Mouse (Mus musculus) thymus, postnatal 25 days (tissue): ENCODE results near the gene Armh4.
"Not testable (repeated sequence)": the region's sequence is repeated elsewhere in the genome, so short reads cannot be mapped to it uniquely, and the experiment has no call there.

Experiments
- DNase-seq: peaks from one replicate; pipeline ENCODE4 v3.0.0; 2022

Gene Armh4

DNA sequence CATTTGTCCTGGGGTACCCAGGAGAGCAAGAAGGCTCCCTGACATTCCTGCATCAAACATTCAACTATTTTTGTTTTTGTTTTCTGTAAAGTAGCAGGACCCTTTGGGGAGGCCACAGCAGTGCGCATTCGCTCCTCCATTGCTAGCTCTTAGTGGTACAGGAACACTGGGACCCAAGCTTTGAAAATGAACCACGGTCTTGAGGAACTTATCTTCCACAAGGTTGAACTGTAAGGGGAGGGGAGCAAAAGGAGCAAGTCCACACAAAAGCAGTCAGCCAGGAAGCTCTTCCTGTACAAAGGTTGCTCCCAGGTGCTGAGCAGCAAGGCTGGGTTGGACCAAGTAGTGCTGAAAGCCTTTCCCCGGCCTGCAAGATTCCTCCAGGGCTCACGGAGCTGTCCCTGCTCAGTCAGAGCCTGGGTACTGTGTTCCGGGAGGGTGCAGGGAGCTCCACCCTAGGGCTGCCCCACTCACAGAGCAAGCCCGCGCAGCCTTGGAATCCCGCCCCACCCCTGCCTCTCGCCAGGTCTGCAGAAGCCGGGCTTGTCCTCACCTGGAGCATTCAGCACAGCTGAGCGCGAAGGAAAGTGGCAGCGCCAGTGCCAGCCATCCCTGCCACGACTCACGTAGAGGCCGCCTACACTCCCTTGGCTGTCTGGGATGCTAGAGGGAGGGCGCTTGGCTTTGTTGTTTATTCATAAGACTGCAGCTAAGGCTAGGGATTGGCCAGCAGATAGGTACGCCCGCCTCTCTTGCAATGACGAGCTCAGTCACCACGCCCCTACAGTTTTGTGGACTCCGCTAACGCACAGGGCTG lies at the start of gene Armh4:
Armh4 (minus strand) TSS at position 669 of the 817 bp plus-strand sequence.
- no peak for DNase-seq

DNA sequence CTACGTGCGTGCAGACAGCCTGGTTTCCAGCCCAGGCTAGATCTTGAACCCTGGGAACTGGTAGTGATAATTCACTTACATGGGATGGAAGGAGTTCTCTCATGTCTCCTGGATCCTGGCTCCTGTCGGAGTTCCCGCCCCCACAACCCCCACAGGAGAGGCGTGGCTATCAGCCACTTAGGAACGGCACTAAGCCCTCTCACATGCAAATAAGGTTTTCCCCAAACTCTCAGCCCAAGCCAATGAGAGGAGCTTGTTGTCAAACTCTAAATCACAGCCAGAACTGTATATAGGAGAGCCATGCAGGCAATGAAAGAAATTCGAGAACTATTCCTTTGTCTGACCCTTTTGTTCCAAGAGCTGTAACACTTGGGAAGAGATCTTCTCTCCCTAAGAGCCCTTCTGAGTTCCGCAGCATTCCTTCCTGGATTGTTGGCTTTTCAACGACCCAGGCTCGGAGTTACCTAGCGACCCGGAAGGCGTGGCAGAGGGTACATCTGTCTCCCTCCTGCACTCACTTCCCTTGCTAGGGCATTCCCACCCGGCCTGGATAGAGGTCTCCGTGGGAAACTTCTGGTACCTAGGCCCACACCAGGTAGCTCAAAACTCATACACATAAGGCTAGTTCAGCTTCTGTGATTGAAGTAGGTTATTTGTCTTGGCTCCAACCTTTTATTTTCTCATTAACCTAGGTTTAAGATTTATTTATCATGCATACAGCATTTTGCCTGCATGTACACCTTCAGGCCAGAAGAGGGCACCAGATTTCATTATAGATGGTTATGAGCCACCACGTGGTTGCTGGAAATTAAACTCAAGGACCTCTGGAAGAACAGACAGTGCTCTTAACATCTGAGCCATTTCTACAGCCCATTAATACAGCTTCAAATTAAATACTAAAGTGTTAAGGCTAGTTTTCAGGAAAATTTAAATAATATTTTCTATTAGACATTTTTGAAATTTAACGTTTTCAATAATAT lies 46.3 kb upstream of the Armh4 start:
- DNase-seq: no peak

DNA sequence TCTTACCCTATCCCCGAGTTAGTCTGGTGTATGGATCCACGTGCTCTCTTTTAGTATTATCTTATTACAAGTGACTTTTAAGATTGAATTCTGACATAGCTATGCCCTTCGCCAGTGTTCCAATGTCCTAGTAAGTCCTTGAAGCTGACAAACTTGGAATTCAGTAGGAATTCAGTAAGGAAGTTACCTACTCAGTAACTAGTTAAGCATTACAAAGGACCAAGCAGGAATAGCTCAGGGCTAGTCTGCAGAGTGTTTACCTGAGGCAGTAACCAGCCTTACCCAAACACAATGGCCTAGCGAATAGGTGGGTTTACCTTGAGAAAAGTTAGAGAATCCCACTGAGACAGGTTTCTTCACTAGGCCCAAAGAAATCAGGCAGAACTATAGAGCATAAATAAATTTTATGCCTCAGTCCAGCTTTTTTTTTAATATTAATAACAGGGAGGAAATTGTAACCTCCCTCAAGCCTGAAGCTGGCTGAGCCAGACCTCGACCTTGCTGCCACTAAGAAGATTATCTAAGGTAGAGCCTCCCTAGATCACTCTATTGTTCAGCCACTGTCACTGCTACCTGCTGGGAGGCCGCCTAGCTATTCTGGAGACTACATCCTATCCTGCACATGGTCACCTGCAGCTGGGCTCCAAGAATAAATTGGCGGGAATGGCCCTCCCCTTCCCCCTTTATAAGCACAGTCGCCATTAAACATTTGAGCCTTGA lies 36.7 kb upstream of the Armh4 start:
- not testable (repeated sequence) for DNase-seq

DNA sequence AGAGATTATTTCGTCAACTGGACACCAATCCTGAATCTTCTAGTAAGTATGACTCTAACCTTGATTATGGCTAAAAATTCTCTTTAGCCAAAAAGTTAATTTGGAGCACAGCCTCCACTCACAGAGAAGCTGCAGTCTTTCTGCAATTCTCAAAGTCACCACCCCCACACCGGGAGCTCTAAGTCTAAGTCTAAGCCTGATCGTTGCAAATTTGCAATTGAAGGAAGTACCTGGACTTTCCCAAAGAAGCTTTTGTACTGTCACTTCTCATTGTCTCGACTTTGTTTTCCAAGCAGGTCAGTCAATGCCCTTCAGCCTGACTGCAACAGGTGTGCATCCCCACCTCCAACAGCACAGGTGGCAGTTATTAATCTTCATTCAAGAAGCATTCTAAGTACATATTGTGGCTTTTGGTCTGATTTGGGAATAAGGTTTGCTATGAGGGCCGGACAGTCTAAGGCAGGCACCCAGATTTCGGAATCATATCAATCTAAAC lies 35.6 kb upstream of the Armh4 start:
- DNase-seq: not testable (repeated sequence)

DNA sequence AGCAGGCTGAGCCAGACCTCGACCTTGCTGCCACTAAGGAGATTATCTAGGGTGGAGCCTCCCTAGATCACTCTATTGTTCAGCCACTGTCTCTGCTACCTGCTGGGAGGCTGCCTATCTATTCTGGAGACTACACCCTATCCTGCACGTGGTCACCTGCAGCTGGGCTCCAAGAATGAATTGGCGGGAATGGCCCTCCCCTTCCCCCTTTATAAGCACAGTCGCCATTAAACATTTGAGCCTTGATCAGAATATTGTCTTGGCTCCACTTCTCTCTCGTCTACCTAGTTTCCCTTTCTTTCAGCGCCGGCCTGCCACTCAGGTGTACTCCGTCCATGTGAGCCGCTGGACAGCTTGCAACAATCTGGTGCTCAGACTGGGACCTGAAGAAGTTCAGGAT lies 29.8 kb upstream of the Armh4 start:
- DNase-seq: not testable (repeated sequence)

DNA sequence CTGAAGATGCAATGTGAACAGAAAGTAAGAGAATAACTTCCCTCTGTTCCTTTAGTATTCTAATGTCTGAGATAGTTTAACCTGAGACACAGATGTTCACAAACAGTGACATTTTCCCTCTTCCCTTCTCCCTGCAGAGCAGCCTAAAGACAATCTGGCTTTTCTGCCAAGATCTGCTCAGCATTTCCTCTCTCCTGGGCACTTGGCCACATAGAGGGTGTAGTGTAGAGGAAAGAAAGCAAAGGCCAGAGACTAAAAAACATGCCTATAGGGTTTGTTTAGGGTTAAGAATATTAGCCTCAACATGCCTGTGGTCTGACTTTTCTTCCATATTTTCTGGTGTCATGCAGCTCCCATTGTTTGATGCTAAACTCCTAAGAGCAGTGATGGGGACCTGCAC lies 21.9 kb upstream of the Armh4 start:
- DNase-seq: not testable (repeated sequence)

DNA sequence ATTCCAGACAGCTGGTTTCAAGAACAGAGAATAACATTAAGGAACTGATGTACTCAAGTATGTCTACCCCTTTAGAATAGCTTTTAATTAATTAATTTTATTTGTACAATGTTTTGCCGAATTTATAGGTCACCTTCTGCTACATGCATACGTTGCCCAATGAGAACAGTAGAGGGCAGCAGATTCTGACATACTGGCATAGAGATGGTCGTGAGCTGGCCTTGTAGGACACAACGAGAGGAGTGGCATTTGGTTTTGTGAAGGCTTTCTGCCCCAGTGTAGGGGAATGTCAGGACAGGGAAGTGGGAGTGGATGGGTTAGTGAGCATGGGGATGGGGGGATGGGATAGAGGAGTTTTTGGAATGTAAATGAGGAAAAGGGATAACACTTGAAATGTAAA lies 18.3 kb upstream of the Armh4 start:
- no peak for DNase-seq

DNA sequence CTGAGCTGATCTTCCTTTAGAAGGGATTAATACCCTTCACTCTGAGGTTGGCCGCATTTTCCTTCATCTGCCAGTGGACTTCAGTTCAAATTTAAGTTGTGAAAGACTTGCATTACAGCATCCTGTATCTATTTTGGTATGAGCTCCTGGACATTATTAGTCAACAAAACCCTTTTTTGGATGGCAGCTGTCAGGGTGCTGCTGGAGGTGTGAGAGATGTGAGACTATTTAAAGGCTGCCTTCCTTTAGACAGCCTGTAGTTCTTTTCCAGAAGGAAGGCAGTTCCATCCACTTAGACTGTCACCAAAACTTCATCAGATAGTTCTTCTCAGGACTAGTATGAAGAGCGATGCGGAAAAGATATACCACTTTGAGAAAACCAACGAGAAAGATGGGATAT lies 10.8 kb upstream of the Armh4 start:
- no peak for DNase-seq

DNA sequence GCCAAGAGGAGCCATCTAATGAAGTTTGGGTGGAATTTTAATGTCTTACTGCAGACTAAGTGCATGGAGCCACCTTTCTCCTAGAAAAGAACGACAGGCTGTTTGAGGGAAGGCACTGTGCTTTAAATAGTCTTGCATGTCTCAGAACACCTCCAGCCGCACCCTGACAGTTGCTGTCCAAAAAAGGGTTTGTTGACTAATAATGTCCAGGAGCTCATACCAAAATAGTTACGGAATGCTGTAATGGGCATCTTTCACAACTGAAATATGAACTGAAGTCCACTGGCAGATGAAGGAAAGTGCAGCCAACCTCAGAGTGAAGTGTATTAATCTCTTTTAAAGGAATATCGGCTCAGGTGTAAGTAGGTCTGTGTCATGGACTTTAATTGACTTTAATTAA lies 7.4 kb upstream of the Armh4 start:
- no peak for DNase-seq

DNA sequence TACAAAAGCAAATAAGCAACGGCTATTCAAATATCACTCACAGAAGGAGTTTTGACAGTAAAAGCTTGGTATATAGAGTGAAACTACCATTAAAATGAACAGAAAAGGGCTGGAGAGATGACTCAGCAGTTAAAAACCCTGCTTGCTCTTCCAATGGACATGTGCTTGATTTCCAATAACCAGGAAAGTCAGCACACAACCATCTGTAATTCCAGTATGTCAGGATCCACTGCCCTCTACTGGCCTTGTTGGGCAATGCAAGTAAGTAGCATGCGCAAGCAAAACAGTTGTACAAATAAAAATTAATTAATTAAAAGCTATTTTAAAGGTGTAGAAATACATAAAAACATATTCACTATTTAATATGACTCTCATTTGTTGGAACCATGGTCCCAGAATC lies 2.6 kb upstream of the Armh4 start:
- DNase-seq: no peak

DNA sequence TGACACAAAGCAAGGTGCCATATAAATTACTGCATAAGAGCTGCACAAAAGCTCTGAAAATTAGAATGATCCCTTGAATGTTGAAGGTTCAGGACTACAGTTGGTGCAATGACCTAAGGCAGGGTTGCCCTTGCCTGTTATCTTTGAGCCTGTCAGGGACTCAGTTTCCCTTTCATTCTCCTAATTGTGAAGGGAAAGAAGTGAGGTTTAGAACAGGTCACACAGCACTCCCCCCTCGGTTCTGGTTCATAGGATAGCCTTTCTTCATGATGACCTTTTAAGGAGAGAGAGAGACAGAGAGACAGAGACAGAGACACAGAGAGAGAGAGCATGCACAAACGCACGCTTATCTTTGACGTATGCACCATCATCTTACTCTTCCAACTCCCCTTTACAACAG lies 683 bp upstream of the Armh4 start:
- no peak for DNase-seq

DNA sequence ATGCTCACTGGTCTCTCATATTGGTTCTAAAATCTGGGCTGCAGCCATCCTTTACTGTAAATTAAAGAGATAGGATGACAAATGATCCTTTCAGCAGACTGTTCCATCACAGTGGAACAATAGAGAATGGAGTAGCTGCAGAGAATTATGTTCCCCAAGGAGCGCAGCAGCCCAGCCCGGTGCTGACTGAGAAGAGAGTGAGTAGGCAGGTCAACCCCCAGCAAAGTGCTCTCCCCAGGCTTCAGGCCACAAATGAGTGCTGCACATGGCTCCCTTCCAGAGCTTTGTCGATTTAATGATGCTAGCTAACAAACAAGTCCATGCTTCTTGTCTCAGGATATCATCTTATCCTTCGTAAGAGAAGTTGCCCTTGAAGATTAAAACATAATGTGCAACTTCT lies 2.8 kb downstream of the Armh4 start:
- DNase-seq: no peak

DNA sequence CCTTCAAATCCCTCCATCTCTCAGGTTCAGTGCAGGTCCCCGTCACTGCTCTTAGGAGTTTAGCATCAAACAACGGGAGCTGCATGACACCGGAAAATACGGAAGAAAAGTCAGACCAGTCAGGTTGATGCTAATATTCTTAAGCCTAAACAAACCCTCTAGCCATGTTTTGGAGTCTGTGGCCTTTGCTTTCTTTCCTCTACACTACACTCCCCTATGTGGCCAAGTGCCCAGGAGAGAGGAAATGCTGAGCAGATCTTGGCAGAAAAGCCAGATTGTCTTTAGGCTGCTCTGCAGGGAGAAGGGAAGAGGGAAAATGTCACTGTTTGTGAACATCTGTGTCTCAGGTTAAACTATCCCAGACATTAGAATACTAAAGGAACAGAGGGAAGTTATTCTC lies 5.6 kb downstream of the Armh4 start:
- DNase-seq: not testable (repeated sequence)

DNA sequence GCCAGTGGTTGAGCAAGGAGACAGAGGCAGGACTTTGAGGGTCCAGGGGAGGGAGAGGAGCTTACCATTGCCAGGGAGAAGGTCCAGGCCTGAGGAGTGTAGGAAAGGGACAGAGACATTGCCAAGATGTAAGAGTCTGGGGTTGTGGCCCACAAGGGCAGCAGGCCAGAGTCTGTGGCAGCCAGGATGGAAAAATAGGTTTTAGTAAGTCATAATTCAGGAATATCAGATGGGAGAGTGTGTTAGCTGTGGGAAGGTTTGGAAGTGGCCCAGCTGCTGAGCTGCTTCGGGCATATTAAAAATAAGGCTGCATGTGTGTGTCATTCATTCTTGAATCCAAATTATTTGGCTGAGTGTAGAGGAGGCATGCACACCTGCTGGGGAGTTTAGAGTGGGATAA lies 11.4 kb downstream of the Armh4 start:
- DNase-seq: no peak

DNA sequence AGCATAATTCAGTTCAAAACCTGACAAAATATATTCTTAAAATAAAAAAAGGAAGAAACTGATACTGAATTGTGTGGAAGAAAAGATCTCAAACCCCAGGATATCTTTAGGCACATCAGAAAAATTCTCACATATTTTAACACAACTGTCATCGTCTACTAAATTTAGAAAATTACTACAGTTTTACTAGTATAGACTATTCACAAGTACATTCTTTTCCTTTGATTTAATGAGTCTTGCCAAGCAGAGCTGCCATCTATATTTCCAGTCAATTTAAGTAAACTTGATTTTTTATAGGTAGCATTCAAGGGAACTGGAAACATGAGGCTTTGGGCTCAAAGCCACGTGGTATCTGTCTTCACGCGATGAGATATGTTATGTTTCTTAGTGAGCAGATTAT lies 16.6 kb downstream of the Armh4 start:
- no peak for DNase-seq

DNA sequence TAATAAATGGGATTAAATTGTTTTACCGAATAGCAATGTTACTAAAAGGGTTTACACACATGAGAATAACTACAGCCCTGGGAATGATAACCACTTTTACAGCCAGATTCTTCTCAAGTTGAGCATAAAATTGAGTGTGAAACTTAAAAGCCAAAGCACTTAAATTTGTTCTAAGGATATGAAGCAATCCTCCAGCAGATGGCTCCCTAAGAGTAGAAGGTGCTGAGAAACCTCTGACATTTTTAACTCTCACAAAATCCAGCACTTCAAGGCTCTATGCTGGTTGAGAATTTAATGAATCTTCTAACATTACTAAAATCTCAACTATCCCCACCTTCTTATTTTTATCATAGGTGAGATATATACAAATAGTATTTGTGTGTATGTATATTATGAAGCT lies 27.3 kb downstream of the Armh4 start:
- DNase-seq: no peak

DNA sequence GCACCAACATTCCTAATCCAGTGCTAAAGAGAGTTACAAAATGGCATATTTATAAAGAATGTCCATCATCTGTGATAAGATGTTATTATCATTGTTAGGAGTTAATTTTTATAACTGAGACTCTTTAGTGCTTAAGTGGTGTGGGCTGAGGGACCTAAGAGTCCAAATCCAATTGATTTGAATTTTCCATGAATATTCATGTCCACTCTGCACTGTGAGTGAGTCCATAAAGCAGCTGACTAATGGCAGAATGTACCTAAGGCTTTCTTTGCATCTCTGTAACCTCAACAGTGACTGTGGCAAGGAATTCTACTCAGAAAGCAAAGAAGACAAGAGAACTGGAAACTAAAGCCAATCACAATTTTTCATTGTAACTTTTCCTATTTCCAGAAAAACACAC lies 30.6 kb downstream of the Armh4 start:
- no peak for DNase-seq

DNA sequence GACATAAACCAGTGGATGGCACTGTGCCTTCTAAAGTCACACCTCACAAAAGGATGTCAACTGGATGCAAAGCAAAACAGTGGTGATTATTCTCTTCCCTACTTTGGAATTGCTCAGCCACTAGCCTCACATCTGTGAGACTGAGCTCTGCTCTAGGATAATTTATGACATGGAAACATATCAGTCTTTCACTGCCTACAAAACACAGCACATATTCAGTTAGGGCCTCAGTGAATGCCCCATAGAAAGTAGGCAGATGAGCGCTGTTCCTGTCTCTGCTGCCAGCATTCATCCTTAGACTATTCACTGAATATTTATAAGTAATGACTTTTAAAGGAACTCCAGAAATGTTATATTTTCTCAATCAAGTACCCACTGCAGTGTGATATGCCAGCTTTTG lies 37.3 kb downstream of the Armh4 start:
- no peak for DNase-seq

DNA sequence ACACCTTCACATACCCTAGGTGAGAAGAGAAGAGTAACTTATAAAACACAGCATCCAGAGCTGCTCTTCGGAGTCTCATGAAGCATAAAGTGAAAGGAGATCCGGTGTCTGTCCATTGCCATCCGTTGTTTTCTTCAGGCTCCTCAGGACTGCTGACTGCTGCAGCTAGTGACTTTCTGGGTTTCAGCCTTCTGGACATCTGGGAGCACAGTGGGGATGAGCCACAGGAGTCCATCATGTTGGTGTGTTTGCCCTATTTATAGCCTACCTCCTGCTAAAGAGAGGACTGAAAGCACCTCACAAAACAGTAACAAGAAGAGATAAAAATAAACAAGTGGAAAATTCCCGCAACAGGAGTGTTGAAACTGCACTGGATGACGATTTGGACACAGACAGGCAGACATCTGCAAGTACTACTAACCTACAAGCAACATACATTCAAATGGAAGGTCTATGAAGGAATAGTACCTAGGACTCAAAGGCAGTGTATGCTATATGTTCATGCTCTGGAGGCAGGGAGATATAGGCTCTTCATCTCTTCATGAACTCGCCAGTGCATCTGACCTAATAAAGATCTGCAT lies 39.1 kb downstream of the Armh4 start:
- DNase-seq: no peak

DNA sequence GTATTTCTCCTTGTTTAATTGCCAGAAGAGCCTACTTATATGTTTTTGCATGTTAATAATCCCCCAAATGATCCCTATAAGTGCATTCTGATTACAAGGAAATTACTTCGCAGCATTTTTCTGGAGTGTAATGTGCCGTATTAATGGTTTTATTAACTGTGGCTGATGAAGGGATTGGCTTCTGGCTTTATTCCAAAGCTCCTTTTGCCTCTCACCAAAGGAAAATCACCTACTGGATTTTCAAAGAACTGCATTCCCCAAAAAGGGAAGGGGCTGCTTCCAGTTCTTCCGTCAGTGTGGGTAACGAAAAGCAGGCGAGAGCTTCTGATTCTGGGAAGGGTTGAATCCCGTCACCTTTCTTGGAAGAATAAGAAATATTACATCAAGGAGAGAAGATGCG lies 43.9 kb downstream of the Armh4 start:
- no peak for DNase-seq

DNA sequence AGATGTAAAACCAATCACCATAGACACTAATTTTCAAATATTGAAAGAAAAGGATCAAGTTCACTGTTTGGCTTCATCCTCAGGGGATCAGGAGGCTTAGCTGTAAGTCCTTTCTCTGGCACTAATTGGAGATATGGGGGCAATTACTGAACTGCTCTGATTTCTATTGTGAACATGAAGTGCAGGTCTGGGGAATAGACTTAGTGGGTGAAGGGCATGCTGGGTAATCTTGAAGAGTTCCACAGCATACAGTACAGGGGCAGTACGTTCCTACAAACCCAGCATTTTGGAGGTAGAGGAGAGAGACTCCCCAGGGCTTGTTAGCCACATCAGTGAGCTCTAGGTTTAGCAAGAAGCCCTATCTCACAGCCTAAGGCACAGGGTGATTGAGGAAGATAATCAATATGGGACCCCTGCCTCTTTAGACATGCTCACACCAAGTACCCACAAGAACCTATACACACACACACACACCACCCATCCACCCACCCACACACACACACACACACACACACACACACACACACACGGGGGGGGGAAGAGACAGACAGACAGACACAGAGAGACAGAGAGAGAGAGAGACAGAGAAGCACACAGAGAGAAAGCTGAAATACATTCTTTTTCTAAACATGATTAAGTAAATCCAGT lies 44.6 kb downstream of the Armh4 start:
- DNase-seq: no peak

DNA sequence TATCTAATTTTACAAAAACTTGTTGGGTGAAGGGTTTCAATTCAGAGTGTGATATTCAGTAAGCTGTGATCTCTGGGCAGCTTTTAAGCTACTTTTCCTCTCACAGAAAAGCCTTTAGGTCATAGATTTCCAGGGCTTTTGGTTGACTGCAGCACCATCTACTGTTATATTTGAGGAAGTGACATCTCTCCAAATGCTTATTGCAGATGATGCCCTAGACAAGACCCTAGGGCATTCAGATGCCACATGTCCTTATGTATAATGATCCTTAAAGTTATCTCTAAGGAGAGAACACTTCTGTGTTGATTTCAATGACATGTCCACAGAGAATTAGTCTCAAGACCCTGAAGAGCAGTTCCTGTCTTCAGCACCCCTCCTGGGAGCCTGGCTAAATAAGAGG lies 49.2 kb downstream of the Armh4 start:
- DNase-seq: no peak
